ENCODE assay signal across 14 mouse cellular contexts in the genomic region with DNA sequence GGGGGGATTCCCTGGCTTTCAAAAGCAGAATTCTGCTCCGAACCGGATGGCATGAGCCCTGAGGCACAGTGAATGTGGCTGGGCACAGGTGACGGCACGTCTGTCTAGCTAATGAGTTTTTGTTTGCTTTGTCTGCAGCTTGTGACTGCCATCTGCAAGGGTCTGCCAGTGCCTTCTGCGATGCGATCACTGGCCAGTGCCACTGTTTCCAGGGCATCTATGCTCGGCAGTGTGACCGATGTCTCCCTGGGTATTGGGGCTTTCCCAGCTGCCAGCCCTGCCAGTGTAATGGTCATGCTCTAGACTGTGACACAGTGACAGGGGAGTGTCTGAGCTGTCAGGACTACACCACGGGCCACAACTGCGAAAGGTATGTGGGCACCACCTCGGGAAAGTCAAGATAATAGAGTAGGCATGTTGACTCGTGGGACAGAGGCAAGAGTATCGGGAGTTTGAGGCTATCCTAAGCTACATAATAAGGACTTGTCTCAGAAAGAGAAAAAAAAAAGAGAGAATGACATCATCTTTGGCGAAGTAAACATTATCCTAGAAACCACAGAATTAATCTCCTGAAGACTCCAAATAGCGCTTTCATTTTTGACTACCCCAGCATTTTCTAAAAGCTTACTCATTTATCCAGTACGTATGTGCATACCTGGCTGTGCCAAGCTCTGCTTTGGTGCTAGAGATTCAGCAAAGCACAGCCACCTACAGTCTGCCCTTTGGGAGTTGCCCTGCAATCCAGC. TPM values are rescaled to one million over a fixed set of nuclear protein-coding genes. Genes with fewer than 3 reads are reported as not detected.
DNase-seq lines count a peak whose midpoint lies in the region; ATAC-seq lines count a peak whose summit lies in the region.
"Had no signal": no experiment of that assay in that cellular context is flagged by ENCODE, and none has a peak within 500 bp of the region (broad histone marks: within the 10 kb centered on the region; RNA-seq: fewer than 3 reads in every experiment).

No protein-coding gene starts in this region.

- ATAC-seq in heart, embryonic 14.5 days (ENCODE audit: insufficient number of reproducible peaks, insufficient read depth, low FRiP score, low read depth): no peak
- 0 out of 2 replicates have a peak, but pooled peaks have one; percentile 44 for ATAC-seq in neural tube, embryonic 12.5 days (ENCODE audit: low FRiP score, low read depth)
- ATAC-seq in intestine, embryonic 15.5 days: no peak
- ATAC-seq: inflammation-experienced regulatory T-cells, adult 6 months; liver, embryonic 12.5 days; midbrain, embryonic 16.5 days had no signal

- peaks cover 22 to 35% of the 10 kb centered on the region in 2 experiments for H3K4me1 ChIP-seq in heart, embryonic 14.5 days (ENCODE audit: control insufficient read depth in 2 of 2, insufficient read depth in 2 of 2, low read length in 2 of 2)
- peaks cover 36% of the 10 kb centered on the region for H3K4me1 ChIP-seq in heart, embryonic 10.5 days
- no peaks in the 10 kb centered on the region for H3K4me1 ChIP-seq in neural tube, embryonic 12.5 days
- no peaks in the 10 kb centered on the region for H3K4me1 ChIP-seq in intestine, embryonic 15.5 days (replicated peaks)
- H3K4me1 ChIP-seq: liver, embryonic 12.5 days had no signal

- H3K9me3 ChIP-seq in heart, embryonic 14.5 days (ENCODE audit: control insufficient read depth, low read length): no peaks in the 10 kb centered on the region
- H3K9me3 ChIP-seq in heart, embryonic 10.5 days: no peaks in the 10 kb centered on the region
- H3K9me3 ChIP-seq in neural tube, embryonic 12.5 days: no peaks in the 10 kb centered on the region
- no peaks in the 10 kb centered on the region for H3K9me3 ChIP-seq in intestine, embryonic 15.5 days
- H3K9me3 ChIP-seq: liver, embryonic 12.5 days had no signal

- H3K4me3 ChIP-seq in heart, embryonic 14.5 days (ENCODE audit: control insufficient read depth in 1 of 2, insufficient read depth in 1 of 2, low read depth in 1 of 2, low read length in 2 of 2): no peak overlapping the region
- no peak overlapping the region for H3K4me3 ChIP-seq in heart, embryonic 10.5 days
- no peak overlapping the region for H3K4me3 ChIP-seq in neural tube, embryonic 12.5 days
- no peak overlapping the region for H3K4me3 ChIP-seq in intestine, embryonic 15.5 days (replicated peaks)
- H3K4me3 ChIP-seq: liver, embryonic 12.5 days had no signal

- H3K27ac ChIP-seq in heart, embryonic 14.5 days (replicated peaks in 1 of 2; ENCODE audit: control insufficient read depth in 1 of 2, insufficient read depth in 1 of 2, low read depth in 2 of 2, low read length in 2 of 2): peak overlapping the region; percentile 10 to 15; a peak in 1 of 4 replicates
- H3K27ac ChIP-seq in heart, embryonic 10.5 days: no peak overlapping the region
- H3K27ac ChIP-seq in neural tube, embryonic 12.5 days: no peak overlapping the region
- no peak overlapping the region for H3K27ac ChIP-seq in intestine, embryonic 15.5 days
- H3K27ac ChIP-seq: liver, embryonic 12.5 days had no signal

- DNase-seq in cerebellum, adult 11-12 months: peak; percentile 14
- no peak for DNase-seq in cerebellum, adult 8-10 months
- no peak for DNase-seq in heart, embryonic 10.5 days (ENCODE audit: low spot score)
- no peak for DNase-seq in neural tube, embryonic 10.5 days (ENCODE audit: extremely low spot score, low spot score)
- no peak for DNase-seq in spleen, adult 12 weeks (ENCODE audit: low spot score)
- DNase-seq: gastrocnemius, postnatal 36 days; kidney, postnatal 36 days; lung, postnatal 10 days had no signal

- H3K4me2 ChIP-seq in heart, embryonic 14.5 days (ENCODE audit: low read length): no peak overlapping the region
- no peak overlapping the region for H3K4me2 ChIP-seq in neural tube, embryonic 12.5 days (replicated peaks)
- no peak overlapping the region for H3K4me2 ChIP-seq in intestine, embryonic 15.5 days (replicated peaks)
- H3K4me2 ChIP-seq: liver, embryonic 12.5 days had no signal

- peaks cover 100% of the 10 kb centered on the region for H3K36me3 ChIP-seq in heart, embryonic 14.5 days (ENCODE audit: control insufficient read depth, insufficient read depth, low read length)
- peaks cover 100% of the 10 kb centered on the region for H3K36me3 ChIP-seq in heart, embryonic 10.5 days
- no peaks in the 10 kb centered on the region for H3K36me3 ChIP-seq in neural tube, embryonic 12.5 days
- H3K36me3 ChIP-seq in intestine, embryonic 15.5 days: peaks cover 48% of the 10 kb centered on the region

- WGBS in heart, embryonic 14.5 days: 81% methylated on average over 16 of the region's 16 CpGs
- 84% methylated on average over 16 of the region's 16 CpGs for WGBS in heart, embryonic 10.5 days
- WGBS in neural tube, embryonic 12.5 days: 84% methylated on average over 16 of the region's 16 CpGs
- 87% methylated on average over 16 of the region's 16 CpGs for WGBS in intestine, embryonic 15.5 days

- no peaks in the 10 kb centered on the region for H3K27me3 ChIP-seq in heart, embryonic 14.5 days (ENCODE audit: control insufficient read depth, insufficient read depth, low read length)
- H3K27me3 ChIP-seq in heart, embryonic 10.5 days (ENCODE audit: insufficient read depth, poor library complexity, severe bottlenecking): no peaks in the 10 kb centered on the region
- no peaks in the 10 kb centered on the region for H3K27me3 ChIP-seq in neural tube, embryonic 12.5 days (replicated peaks)
- H3K27me3 ChIP-seq in intestine, embryonic 15.5 days (replicated peaks): no peaks in the 10 kb centered on the region
- H3K27me3 ChIP-seq: liver, embryonic 12.5 days had no signal

- no peak overlapping the region for H3K9ac ChIP-seq in heart, embryonic 14.5 days (ENCODE audit: low read length)
- no peak overlapping the region for H3K9ac ChIP-seq in neural tube, embryonic 12.5 days
- no peak overlapping the region for H3K9ac ChIP-seq in intestine, embryonic 15.5 days
- H3K9ac ChIP-seq: liver, embryonic 12.5 days had no signal

RNA-seq across cellular contexts. Expression of a gene that starts 37.9 kb away (rescaled TPM):
- 96.3 and 101 TPM in 2 replicates for polyA plus RNA-seq in heart, embryonic 14.5 days (2014; fragmentation: Nextera tagmentation; extraction: Ambion mirVana)
- 66.1 and 102 TPM in 2 replicates for polyA plus RNA-seq in heart, embryonic 10.5 days (2016; fragmentation: Nextera tagmentation; extraction: Ambion mirVana)
- polyA plus RNA-seq in neural tube, embryonic 12.5 days (2016; fragmentation: Nextera tagmentation; extraction: Ambion mirVana): 34.1 and 39.4 TPM in 2 replicates
- 73.5 and 81.3 TPM in 2 replicates for polyA plus RNA-seq in intestine, embryonic 15.5 days (2015; fragmentation: Nextera tagmentation; extraction: Ambion mirVana)
- polyA plus RNA-seq: inflammation-experienced regulatory T-cells, adult 6 months had no signal

RNA-seq across cellular contexts. Expression of a gene that starts 48.3 kb away (rescaled TPM):
- 214 and 224 TPM in 2 replicates for polyA plus RNA-seq in heart, embryonic 14.5 days (2014; fragmentation: Nextera tagmentation; extraction: Ambion mirVana)
- 166 and 209 TPM in 2 replicates for polyA plus RNA-seq in heart, embryonic 10.5 days (2016; fragmentation: Nextera tagmentation; extraction: Ambion mirVana)
- polyA plus RNA-seq in neural tube, embryonic 12.5 days (2016; fragmentation: Nextera tagmentation; extraction: Ambion mirVana): 139 and 141 TPM in 2 replicates
- 142 and 171 TPM in 2 replicates for polyA plus RNA-seq in intestine, embryonic 15.5 days (2015; fragmentation: Nextera tagmentation; extraction: Ambion mirVana)

Comparison
In these comparisons a context has a peak if more than half of its experiments do, and no peak if none do; other contexts are left out.
1. H3K27ac ChIP-seq: peak in heart, embryonic 14.5 days (2 of 2); none in heart, embryonic 10.5 days (single experiment), neural tube, embryonic 12.5 days (single experiment) and intestine, embryonic 15.5 days (single experiment).